Mouse (Mus musculus) spleen, adult 2 months (tissue): ENCODE measurements around the gene Ptcd2.

ENCODE experiments used
- CTCF ChIP-seq: fragments of 200-500 bp; IDR thresholded peaks from 2 replicates; pipeline ENCODE4 v1.5.1; 2011; ENCODE audit warnings: mild to moderate bottlenecking, inconsistent platforms; ENCODE audit not compliant: insufficient read depth, insufficient read length, insufficient replicate concordance; ENCODE audit errors: extremely low read depth
- POLR2A ChIP-seq: fragments of 200-500 bp; IDR thresholded peaks from 2 replicates; pipeline ENCODE4 v1.6.1; 2011; ENCODE audit warnings: low read depth, low read length, inconsistent platforms

- TF ChIP-seq POLR2A (no peak), CTCF (no peak)
Observed at GRCm38 (mm10) chr13:99393128-99393527, 48.6 kb upstream of the Ptcd2 start.
